Mouse (Mus musculus) CH12.LX (cell line): Measurements from ENCODE around the gene Grb10. TPM values are rescaled to one million over a fixed set of nuclear protein-coding genes. Genes with fewer than 3 reads are reported as not detected.

Experiments used
- DNase-seq: peaks from one replicate; pipeline ENCODE4 v3.0.0-alpha.2; 2013; ENCODE audit errors: extremely low read depth
- H3K27ac ChIP-seq: 2 replicates; pipeline ENCODE4 v1.5.1; 2012; ENCODE audit warnings: low read depth, mild to moderate bottlenecking, control low read depth, moderate library complexity; ENCODE audit not compliant: insufficient read depth
- H3K27me3 ChIP-seq: replicated peaks from 2 replicates; pipeline ENCODE3; 2012; ENCODE audit warnings: inconsistent platforms
- H3K36me3 ChIP-seq, 2 experiments: replicated peaks in 1 of 2; 2 replicates each; pipeline versions ENCODE3 to v1.6.1; 2012; ENCODE audit warnings: inconsistent platforms in 1 of 2, low read length in 1 of 2, mild to moderate bottlenecking in 1 of 2, mixed read lengths in 1 of 2, moderate library complexity in 1 of 2; ENCODE audit not compliant: control insufficient read depth in 1 of 2, insufficient read depth in 1 of 2
- H3K4me1 ChIP-seq, 2 experiments: 2 replicates each; pipeline ENCODE4 v1.6.1; 2012; ENCODE audit warnings: inconsistent platforms in 1 of 2, moderate library complexity in 1 of 2; ENCODE audit not compliant: insufficient read depth in 2 of 2, control insufficient read depth in 1 of 2
- H3K4me2 ChIP-seq: 2 replicates; pipeline ENCODE4 v1.6.1; 2012; ENCODE audit warnings: low read depth, mild to moderate bottlenecking, control low read depth; ENCODE audit not compliant: poor library complexity, insufficient read depth, severe bottlenecking
- H3K4me3 ChIP-seq, 3 experiments: fragments of 150-350 bp in 1 of 3; sonication (generic) in 1 of 3; replicated peaks in 1 of 3; 2 replicates each; pipeline versions ENCODE3 to v1.5.1; 2011 to 2012; ENCODE audit warnings: low read depth in 2 of 3, low read length in 2 of 3, mild to moderate bottlenecking in 2 of 3, moderate library complexity in 2 of 3, control low read depth in 1 of 3, improper control_type of control experiment in 1 of 3, inconsistent platforms in 1 of 3, mixed read lengths in 1 of 3; ENCODE audit not compliant: poor library complexity in 1 of 3
- H3K79me2 ChIP-seq: replicated peaks from 2 replicates; pipeline ENCODE4 v1.6.1; 2012; ENCODE audit warnings: mild to moderate bottlenecking, moderate library complexity; ENCODE audit not compliant: control insufficient read depth, poor library complexity, insufficient read depth, severe bottlenecking; ENCODE audit errors: extremely low read depth
- H3K9ac ChIP-seq: 2 replicates; pipeline ENCODE4 v1.6.1; 2012; ENCODE audit warnings: low read depth, mild to moderate bottlenecking, control low read depth, moderate library complexity; ENCODE audit not compliant: insufficient read depth
- H3K9me3 ChIP-seq: replicated peaks from 2 replicates; pipeline ENCODE3; 2012; ENCODE audit warnings: low read length, inconsistent platforms, mixed read lengths
- BHLHE40 ChIP-seq: IDR thresholded peaks from 2 replicates; pipeline ENCODE4 v1.6.1; 2011; ENCODE audit warnings: mild to moderate bottlenecking, low read depth, low read length, improper control_type of control experiment
- ELF1 ChIP-seq: IDR thresholded peaks from 2 replicates; pipeline ENCODE4 v1.6.1; 2014; ENCODE audit warnings: low read depth, mild to moderate bottlenecking, inconsistent platforms, low read length, improper control_type of control experiment
- EP300 ChIP-seq: IDR thresholded peaks from 2 replicates; pipeline ENCODE4 v1.6.1; 2011; ENCODE audit warnings: low read length, improper control_type of control experiment
- JUND ChIP-seq: conservative IDR thresholded peaks from 2 replicates; pipeline ENCODE4 v1.6.1; 2011; ENCODE audit warnings: low read depth, low read length, improper control_type of control experiment
- KAT2A ChIP-seq: IDR thresholded peaks from 2 replicates; pipeline ENCODE4 v1.6.1; 2012; ENCODE audit warnings: low read length, improper control_type of control experiment, inconsistent platforms; ENCODE audit not compliant: insufficient replicate concordance
- MEF2A ChIP-seq: IDR thresholded peaks from 2 replicates; pipeline ENCODE4 v1.6.1; 2014; ENCODE audit warnings: low read depth, mild to moderate bottlenecking, inconsistent platforms, low read length, improper control_type of control experiment, borderline replicate concordance
- MXI1 ChIP-seq: IDR thresholded peaks from 2 replicates; pipeline ENCODE4 v1.6.1; 2011; ENCODE audit warnings: mild to moderate bottlenecking, low read depth, low read length, improper control_type of control experiment
- PAX5 ChIP-seq: IDR thresholded peaks from 2 replicates; pipeline ENCODE4 v1.6.1; 2012; ENCODE audit warnings: low read length, inconsistent platforms, mixed read lengths
- POLR2A ChIP-seq: IDR thresholded peaks from 2 replicates; pipeline ENCODE4 v1.6.1; 2011; ENCODE audit warnings: low read depth, mild to moderate bottlenecking, improper control_type of control experiment, low read length
- TCF12 ChIP-seq: IDR thresholded peaks from 2 replicates; pipeline ENCODE4 v1.6.1; 2014; ENCODE audit warnings: low read depth, mild to moderate bottlenecking, inconsistent platforms, low read length, improper control_type of control experiment
- UBTF ChIP-seq: IDR thresholded peaks from 2 replicates; pipeline ENCODE4 v1.6.1; 2012; ENCODE audit warnings: low read depth, mild to moderate bottlenecking, inconsistent platforms, low read length, improper control_type of control experiment, moderate library complexity
- USF2 ChIP-seq: conservative IDR thresholded peaks from 2 replicates; pipeline ENCODE4 v1.6.1; 2011; ENCODE audit warnings: low read depth, low read length, improper control_type of control experiment
- ZKSCAN1 ChIP-seq: IDR thresholded peaks from 2 replicates; pipeline ENCODE4 v1.6.1; 2012; ENCODE audit warnings: low read depth, inconsistent platforms, low read length, improper control_type of control experiment, borderline replicate concordance
- dilution Hi-C: fragments of 300-500 bp; cut with MboI; formaldehyde crosslinking; loops from 2 replicates; pipeline ENCODE4 v1.14.3; 2020; ENCODE audit warnings: low sequenced_read_pairs; ENCODE audit not compliant: extremely low pct_unique_long_range_greater_than_20kb, extremely low pct_ligation_motif_present
- in situ Hi-C: fragments of 300-500 bp; cut with MboI; formaldehyde crosslinking; loops from 3 replicates; pipeline ENCODE4 v1.14.3; 2019; ENCODE audit warnings: low sequenced_read_pairs, low pct_ligation_motif_present, low pct_unique_long_range_greater_than_20kb, mixed read lengths
- polyA plus RNA-seq: library from polyadenylated mRNA; unstranded; fragments of >175 nt; gene quantifications from 2 replicates; pipeline ENCODE4 v1.2.1, GENCODE M21; 2012; ENCODE audit warnings: low read depth; ENCODE audit not compliant: insufficient read length
- total RNA-seq, 2 experiments: library from RNA; depleted of rRNA; stranded (reverse); fragments of 300-350 nt in 1 of 2; fragments of >200 nt in 1 of 2; gene quantifications; 2 replicates each; pipeline ENCODE4 v1.2.3; 2012 to 2014

Grb10 gene
- total and polyA plus RNA-seq, 3 experiments: 38.4 to 189 (median 137) TPM

- Histone ChIP-seq H3K79me2 (no peaks in the 10 kb centered on the region), H3K36me3 (no peaks in the 10 kb centered on the region), H3K27ac (no peak overlapping the region), H3K9ac (no peak overlapping the region), H3K27me3 (no peaks in the 10 kb centered on the region), H3K4me3 (no peak overlapping the region), H3K4me1 (no peaks in the 10 kb centered on the region), H3K4me2 (no peak overlapping the region), H3K9me3 (peaks cover 2% of the 10 kb centered on the region)
- in situ Hi-C loops (no loop called here), dilution Hi-C loops (no loop called here)
- TF ChIP-seq USF2: no peak
- TF ChIP-seq ZKSCAN1: no peak
- no peak for TF ChIP-seq EP300
- TF ChIP-seq MXI1: no peak
- TF ChIP-seq PAX5: no peak
- no peak for DNase-seq
Measured at GRCm38 (mm10) chr11:12018604-12019003, 19.9 kb downstream of the Grb10 start.

- no peak for DNase-seq
- H3K4me1 ChIP-seq: no peaks in the 10 kb centered on the region
- H3K36me3 ChIP-seq: no peaks in the 10 kb centered on the region
- TF ChIP-seq POLR2A: no peak
- dilution Hi-C loops (no loop called here), in situ Hi-C loops (no loop called here)
- H3K4me2 ChIP-seq: no peak overlapping the region
- no peak overlapping the region for H3K9ac ChIP-seq
- H3K4me3 ChIP-seq: no peak overlapping the region
- no peaks in the 10 kb centered on the region for H3K79me2 ChIP-seq
- H3K27me3 ChIP-seq: no peaks in the 10 kb centered on the region
- no peak overlapping the region for H3K27ac ChIP-seq
- H3K9me3 ChIP-seq: peaks cover 9% of the 10 kb centered on the region
Measured at GRCm38 (mm10) chr11:12010084-12010483, 28.4 kb downstream of the Grb10 start.

GRCm38 (mm10) chr11:12000293-12000910 is 38.1 kb downstream of the Grb10 start:
- no peak for DNase-seq
- TF ChIP-seq JUND (no peak), KAT2A (no peak), POLR2A (no peak), EP300 (no peak), UBTF (no peak), ELF1 (no peak), MEF2A (no peak), TCF12 (no peak), BHLHE40 (no peak)
- H3K27ac ChIP-seq: no peak overlapping the region
- H3K79me2 ChIP-seq: no peaks in the 10 kb centered on the region
- no peak overlapping the region for H3K4me3 ChIP-seq
- no peak overlapping the region for H3K4me2 ChIP-seq
- H3K9ac ChIP-seq: no peak overlapping the region
- dilution Hi-C loops: no loop called here
- no peaks in the 10 kb centered on the region for H3K36me3 ChIP-seq
- in situ Hi-C loops: no loop called here
- H3K9me3 ChIP-seq: no peaks in the 10 kb centered on the region
- H3K4me1 ChIP-seq: no peaks in the 10 kb centered on the region
- no peaks in the 10 kb centered on the region for H3K27me3 ChIP-seq
